Mouse (Mus musculus): ENCODE measurements around the gene Gm5134.

DNA sequence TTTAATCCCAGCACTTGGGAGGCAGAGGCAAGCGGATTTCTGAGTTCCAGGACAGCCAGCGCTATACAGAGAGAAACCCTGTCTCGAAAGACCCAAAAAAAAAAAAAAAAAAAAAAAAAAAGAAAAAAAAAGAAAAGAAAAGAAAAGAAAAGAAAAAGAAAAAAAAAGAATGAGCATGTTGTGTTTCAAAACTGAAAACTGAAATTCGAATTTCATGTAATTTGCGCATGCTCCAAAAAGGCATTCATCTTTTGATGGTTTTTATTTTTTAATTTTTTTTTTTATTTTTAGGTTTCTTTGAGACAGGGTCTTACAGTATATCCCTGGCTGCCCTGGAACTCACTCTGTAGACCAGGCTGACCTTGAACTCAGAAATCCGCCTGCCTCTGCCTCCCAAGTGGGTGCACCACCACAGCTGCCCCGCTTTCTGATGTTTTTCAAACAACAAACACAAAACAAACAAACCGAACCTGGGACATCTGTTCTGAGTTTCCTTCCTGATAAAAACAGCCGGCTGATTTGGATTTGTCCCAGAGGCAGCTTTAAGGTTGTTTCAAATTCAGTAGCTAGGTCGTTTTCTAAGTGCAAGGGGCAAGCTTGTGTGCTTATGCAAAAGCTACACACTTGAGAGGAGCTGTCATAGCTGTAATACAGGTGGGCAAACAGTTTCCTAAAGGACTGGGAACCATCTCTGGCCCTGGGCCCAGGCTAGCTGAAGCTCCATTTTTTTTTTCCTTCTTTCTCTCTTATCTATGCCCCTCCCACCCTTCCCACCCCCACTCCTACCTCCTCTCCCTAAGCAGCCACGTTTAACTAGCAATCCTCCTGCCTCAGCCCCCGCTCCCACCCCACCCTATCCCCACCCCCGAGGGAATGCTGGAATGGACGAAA, 77.4 kb downstream of the Gm5134 start:
- no peak for TF ChIP-seq CTCF (IDR thresholded peaks at IDR 0.05; ENCODE audit: low read depth, low read length)
- no peak for TF ChIP-seq GATA1 (IDR thresholded peaks at IDR 0.05; ENCODE audit: borderline replicate concordance, low read length)
- no peak for TF ChIP-seq TAL1 (conservative IDR thresholded peaks at IDR 0.05; ENCODE audit: low read depth, low read length)
